Mouse (Mus musculus): Measurements from ENCODE around the gene Gm45783. TPM values are rescaled to one million over a fixed set of nuclear protein-coding genes. Genes with fewer than 3 reads are reported as not detected.

Gene Gm45783
- not detected for polyA plus RNA-seq (2014; fragmentation: Illumina TruSeq; extraction: RNeasy Lipid Tissue Mini Kit (QIAGEN cat#74804); ENCODE audit: low read depth, low replicate concordance)

GRCm38 (mm10) chr7:7374431-7374830, at the start of gene Gm45783:
TSS of gene Gm45783 (minus strand) at chr7:7374573.

GRCm38 (mm10) chr7:7399603-7400002, 25.2 kb upstream of the Gm45783 start, which contains the start of gene Vmn2r31:
TSS of gene Vmn2r31 (minus strand) at chr7:7399703.

GRCm38 (mm10) chr7:7337509-7337908, 36.9 kb downstream of the Gm45783 start, which contains the start of gene Vmn2r30:
TSS of gene Vmn2r30 (minus strand) at chr7:7337609.

Other genes starting within 250 kb of the Gm45783 start
- gene Zfp773, start 237.8 kb downstream of the Gm45783 start, polyA plus RNA-seq (2014; fragmentation: Illumina TruSeq; extraction: RNeasy Lipid Tissue Mini Kit (QIAGEN cat#74804); ENCODE audit: low read depth, low replicate concordance), result 2.7 TPM
- gene Zfp418, start 203.2 kb downstream of the Gm45783 start, polyA plus RNA-seq (2014; fragmentation: Illumina TruSeq; extraction: RNeasy Lipid Tissue Mini Kit (QIAGEN cat#74804); ENCODE audit: low read depth, low replicate concordance), result 6.9 TPM
- 11.0 TPM for gene Zfp772, start 164.6 kb downstream of the Gm45783 start, polyA plus RNA-seq (2014; fragmentation: Illumina TruSeq; extraction: RNeasy Lipid Tissue Mini Kit (QIAGEN cat#74804); ENCODE audit: low read depth, low replicate concordance)
- 11.0 TPM for gene Vmn2r29, start 127.2 kb downstream of the Gm45783 start, polyA plus RNA-seq (2014; fragmentation: Illumina TruSeq; extraction: RNeasy Lipid Tissue Mini Kit (QIAGEN cat#74804); ENCODE audit: low read depth, low replicate concordance)
- gene Gm45844, start 96.3 kb downstream of the Gm45783 start, polyA plus RNA-seq (2014; fragmentation: Illumina TruSeq; extraction: RNeasy Lipid Tissue Mini Kit (QIAGEN cat#74804); ENCODE audit: low read depth, low replicate concordance), result 11.6 TPM
- gene Clcn4, start 73.7 kb downstream of the Gm45783 start, polyA plus RNA-seq (2014; fragmentation: Illumina TruSeq; extraction: RNeasy Lipid Tissue Mini Kit (QIAGEN cat#74804); ENCODE audit: low read depth, low replicate concordance), result 124 TPM
- not detected for gene Vmn2r30, start 37.0 kb downstream of the Gm45783 start, polyA plus RNA-seq (2014; fragmentation: Illumina TruSeq; extraction: RNeasy Lipid Tissue Mini Kit (QIAGEN cat#74804); ENCODE audit: low read depth, low replicate concordance)
- gene Vmn2r31, start 25.1 kb upstream of the Gm45783 start, polyA plus RNA-seq (2014; fragmentation: Illumina TruSeq; extraction: RNeasy Lipid Tissue Mini Kit (QIAGEN cat#74804); ENCODE audit: low read depth, low replicate concordance), result not detected
- gene Vmn2r32, start 105.4 kb upstream of the Gm45783 start, polyA plus RNA-seq (2014; fragmentation: Illumina TruSeq; extraction: RNeasy Lipid Tissue Mini Kit (QIAGEN cat#74804); ENCODE audit: low read depth, low replicate concordance), result not detected
- not detected for gene Vmn2r33, start 192.2 kb upstream of the Gm45783 start, polyA plus RNA-seq (2014; fragmentation: Illumina TruSeq; extraction: RNeasy Lipid Tissue Mini Kit (QIAGEN cat#74804); ENCODE audit: low read depth, low replicate concordance)